ENCODE assay signal across 14 mouse cellular contexts in the genomic region with DNA sequence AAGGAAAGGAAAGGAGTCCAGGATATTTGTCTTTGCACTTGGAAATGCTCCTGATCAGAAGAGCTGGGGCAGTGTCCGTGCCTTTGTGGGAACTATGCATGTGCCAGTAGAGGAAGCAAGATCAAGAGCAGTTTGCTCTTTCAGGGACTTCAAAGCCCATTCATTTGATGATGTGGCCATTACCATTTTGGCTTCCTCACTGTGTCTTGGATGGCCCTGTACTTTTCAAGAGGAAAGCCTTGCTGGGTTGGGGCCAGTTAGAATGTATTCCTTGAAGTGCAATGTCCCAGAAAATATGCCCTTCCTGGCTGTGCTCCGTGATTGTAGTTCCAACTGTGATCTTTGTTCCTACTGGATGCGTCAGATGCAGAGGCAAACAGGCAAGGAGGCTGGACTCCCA.
DNase-seq lines count a peak whose midpoint lies in the region; ATAC-seq and TF ChIP-seq lines count a peak whose summit lies in the region.
"Had no signal": no experiment of that assay in that cellular context is flagged by ENCODE, and none has a peak within 500 bp of the region (broad histone marks: within the 10 kb centered on the region; RNA-seq: fewer than 3 reads in every experiment).

No protein-coding gene starts in this region.

- ATAC-seq in hindbrain, embryonic 16.5 days = peak; percentile 92
- ATAC-seq in hindbrain, embryonic 12.5 days (ENCODE audit: low FRiP score) = no peak
- peak; percentile 62 for ATAC-seq in midbrain, embryonic 16.5 days
- ATAC-seq in neural tube, embryonic 15.5 days (ENCODE audit: low FRiP score) = peak; percentile 86

- TF ChIP-seq POLR2A in thymus, adult 2 months (IDR thresholded peaks at IDR 0.05; ENCODE audit: control insufficient read depth, extremely low read depth, insufficient read depth, low read length, poor library complexity) = no peak

- H3K36me3 ChIP-seq in hindbrain, embryonic 16.5 days (ENCODE audit: control insufficient read depth, insufficient read depth, low read length) = no peaks in the 10 kb centered on the region
- H3K36me3 ChIP-seq in hindbrain, embryonic 12.5 days = no peaks in the 10 kb centered on the region
- H3K36me3 ChIP-seq in midbrain, embryonic 16.5 days (ENCODE audit: control insufficient read depth, insufficient read depth, low read length) = no peaks in the 10 kb centered on the region
- H3K36me3 ChIP-seq in midbrain, embryonic 10.5 days = no peaks in the 10 kb centered on the region
- H3K36me3 ChIP-seq in neural tube, embryonic 15.5 days = no peaks in the 10 kb centered on the region
- no peaks in the 10 kb centered on the region for H3K36me3 ChIP-seq in thymus, adult 2 months (ENCODE audit: control insufficient read depth, insufficient read depth, low read length)
- H3K36me3 ChIP-seq: embryonic facial prominence, embryonic 12.5 days; limb, embryonic 15.5 days had no signal

- H3K4me2 ChIP-seq in hindbrain, embryonic 16.5 days (ENCODE audit: low read length) = no peak overlapping the region
- H3K4me2 ChIP-seq in hindbrain, embryonic 12.5 days (replicated peaks) = no peak overlapping the region
- no peak overlapping the region for H3K4me2 ChIP-seq in midbrain, embryonic 16.5 days (ENCODE audit: low read length)
- H3K4me2 ChIP-seq in neural tube, embryonic 15.5 days = no peak overlapping the region
- H3K4me2 ChIP-seq: embryonic facial prominence, embryonic 12.5 days; limb, embryonic 15.5 days had no signal

- 43% methylated on average over 3 of the region's 3 CpGs for WGBS in hindbrain, embryonic 16.5 days
- WGBS in hindbrain, embryonic 12.5 days = 49% methylated on average over 3 of the region's 3 CpGs
- 45% methylated on average over 3 of the region's 3 CpGs for WGBS in midbrain, embryonic 16.5 days
- 63% methylated on average over 3 of the region's 3 CpGs for WGBS in midbrain, embryonic 10.5 days
- 21% methylated on average over 3 of the region's 3 CpGs for WGBS in neural tube, embryonic 15.5 days
- 42% methylated on average over 3 of the region's 3 CpGs for WGBS in thymus, adult 2 months

- H3K9ac ChIP-seq in hindbrain, embryonic 16.5 days (ENCODE audit: low read depth, low read length) = no peak overlapping the region
- no peak overlapping the region for H3K9ac ChIP-seq in hindbrain, embryonic 12.5 days
- H3K9ac ChIP-seq in midbrain, embryonic 16.5 days (ENCODE audit: low read depth, low read length) = no peak overlapping the region
- H3K9ac ChIP-seq in neural tube, embryonic 15.5 days (replicated peaks) = no peak overlapping the region
- H3K9ac ChIP-seq: embryonic facial prominence, embryonic 12.5 days; limb, embryonic 15.5 days had no signal

- no peak for TF ChIP-seq CTCF in thymus, adult 2 months (IDR thresholded peaks at IDR 0.05; ENCODE audit: borderline replicate concordance, control insufficient read depth, extremely low read depth, insufficient read depth, low read length, poor library complexity)

- no peak overlapping the region for H3K27ac ChIP-seq in hindbrain, embryonic 16.5 days (ENCODE audit: low read depth, low read length)
- no peak overlapping the region for H3K27ac ChIP-seq in hindbrain, embryonic 12.5 days
- no peak overlapping the region for H3K27ac ChIP-seq in midbrain, embryonic 16.5 days (ENCODE audit: low read length)
- no peak overlapping the region for H3K27ac ChIP-seq in midbrain, embryonic 10.5 days (replicated peaks)
- no peak overlapping the region for H3K27ac ChIP-seq in neural tube, embryonic 15.5 days (replicated peaks)
- no peak overlapping the region for H3K27ac ChIP-seq in thymus, adult 2 months (ENCODE audit: control insufficient read depth, insufficient read depth, low read length)
- H3K27ac ChIP-seq: embryonic facial prominence, embryonic 12.5 days; limb, embryonic 15.5 days; stomach, postnatal 0 days had no signal

- H3K9me3 ChIP-seq in hindbrain, embryonic 16.5 days (ENCODE audit: control insufficient read depth, low read length) = no peaks in the 10 kb centered on the region
- H3K9me3 ChIP-seq in hindbrain, embryonic 12.5 days (replicated peaks) = no peaks in the 10 kb centered on the region
- no peaks in the 10 kb centered on the region for H3K9me3 ChIP-seq in midbrain, embryonic 16.5 days (replicated peaks; ENCODE audit: control insufficient read depth, low read length, poor library complexity, severe bottlenecking)
- no peaks in the 10 kb centered on the region for H3K9me3 ChIP-seq in midbrain, embryonic 10.5 days (replicated peaks)
- H3K9me3 ChIP-seq in neural tube, embryonic 15.5 days (replicated peaks) = no peaks in the 10 kb centered on the region
- H3K9me3 ChIP-seq: embryonic facial prominence, embryonic 12.5 days; limb, embryonic 15.5 days had no signal

- DNase-seq in midbrain, embryonic 10.5 days (ENCODE audit: low spot score) = no peak
- DNase-seq in brain, embryonic 18.5 days (ENCODE audit: low read depth, low spot score) = peak; percentile 50
- no peak for DNase-seq in adrenal gland, adult 8-10 months
- no peak for DNase-seq in thymus, adult 2 months
- DNase-seq: adrenal gland, adult 2 months; cerebellum, postnatal 36 days; lung, adult 2 months had no signal

- no peaks in the 10 kb centered on the region for H3K27me3 ChIP-seq in hindbrain, embryonic 16.5 days (replicated peaks; ENCODE audit: control insufficient read depth, insufficient read depth, low read length)
- H3K27me3 ChIP-seq in hindbrain, embryonic 12.5 days = no peaks in the 10 kb centered on the region
- H3K27me3 ChIP-seq in midbrain, embryonic 16.5 days (ENCODE audit: control insufficient read depth, insufficient read depth, low read depth, low read length) = no peaks in the 10 kb centered on the region
- no peaks in the 10 kb centered on the region for H3K27me3 ChIP-seq in midbrain, embryonic 10.5 days (ENCODE audit: low read depth, poor library complexity, severe bottlenecking)
- H3K27me3 ChIP-seq in neural tube, embryonic 15.5 days (replicated peaks) = no peaks in the 10 kb centered on the region
- no peaks in the 10 kb centered on the region for H3K27me3 ChIP-seq in thymus, adult 2 months (ENCODE audit: control insufficient read depth, insufficient read depth, low read length)
- H3K27me3 ChIP-seq: embryonic facial prominence, embryonic 12.5 days; limb, embryonic 15.5 days had no signal

- H3K4me3 ChIP-seq in hindbrain, embryonic 16.5 days (ENCODE audit: low read length) = no peak overlapping the region
- no peak overlapping the region for H3K4me3 ChIP-seq in hindbrain, embryonic 12.5 days
- no peak overlapping the region for H3K4me3 ChIP-seq in midbrain, embryonic 16.5 days (ENCODE audit: low read depth, low read length)
- no peak overlapping the region for H3K4me3 ChIP-seq in midbrain, embryonic 10.5 days
- H3K4me3 ChIP-seq in neural tube, embryonic 15.5 days (replicated peaks) = no peak overlapping the region
- no peak overlapping the region for H3K4me3 ChIP-seq in thymus, adult 2 months (ENCODE audit: control insufficient read depth, insufficient read depth, low read length)
- H3K4me3 ChIP-seq: embryonic facial prominence, embryonic 12.5 days; limb, embryonic 15.5 days had no signal

- H3K4me1 ChIP-seq in hindbrain, embryonic 16.5 days (ENCODE audit: control insufficient read depth, insufficient read depth, low read depth, low read length) = no peaks in the 10 kb centered on the region
- H3K4me1 ChIP-seq in hindbrain, embryonic 12.5 days = no peaks in the 10 kb centered on the region
- no peaks in the 10 kb centered on the region for H3K4me1 ChIP-seq in midbrain, embryonic 16.5 days (ENCODE audit: control insufficient read depth, insufficient read depth, low read length)
- no peaks in the 10 kb centered on the region for H3K4me1 ChIP-seq in midbrain, embryonic 10.5 days
- H3K4me1 ChIP-seq in neural tube, embryonic 15.5 days = no peaks in the 10 kb centered on the region
- H3K4me1 ChIP-seq in thymus, adult 2 months (replicated peaks; ENCODE audit: control insufficient read depth, insufficient read depth, low read length) = no peaks in the 10 kb centered on the region
- H3K4me1 ChIP-seq: embryonic facial prominence, embryonic 12.5 days; limb, embryonic 15.5 days had no signal
